Mouse (Mus musculus) limb, embryonic 14.5 days (tissue): Measurements from ENCODE around the gene Khdc3. TPM values are rescaled to one million over a fixed set of nuclear protein-coding genes. Genes with fewer than 3 reads are reported as not detected.
"Not testable (repeated sequence)": the region's sequence is repeated elsewhere in the genome, so short reads cannot be mapped to it uniquely, and the experiment has no call there.

ENCODE experiments used
- ATAC-seq: fragments of 200-750 bp; cut with Nextera tagmentation; 2 replicates; pipeline ENCODE4 v1.8.0; 2017; ENCODE audit warnings: low read depth, moderate number of reproducible peaks, moderate TSS enrichment; ENCODE audit not compliant: low FRiP score
- DNase-seq: peaks from one replicate; pipeline ENCODE4 v3.0.0-alpha.2; 2015; ENCODE audit warnings: low spot score
- H3K27ac ChIP-seq: fragments of 300-500 bp; sonication (generic); replicated peaks from 2 replicates; pipeline ENCODE4 v1.5.1; 2014; ENCODE audit warnings: low read depth, mild to moderate bottlenecking, low read length, moderate library complexity, mixed read lengths
- H3K27me3 ChIP-seq: fragments of 300-500 bp; sonication (generic); 2 replicates; pipeline ENCODE4 v1.6.1; 2014; ENCODE audit warnings: low read length, mixed read lengths; ENCODE audit not compliant: control insufficient read depth, insufficient read depth
- H3K36me3 ChIP-seq: fragments of 300-500 bp; sonication (generic); 2 replicates; pipeline ENCODE4 v1.6.1; 2014; ENCODE audit warnings: mild to moderate bottlenecking, low read length, moderate library complexity, mixed read lengths; ENCODE audit not compliant: control insufficient read depth, insufficient read depth
- H3K4me1 ChIP-seq: fragments of 300-500 bp; sonication (generic); 2 replicates; pipeline ENCODE4 v1.6.1; 2014; ENCODE audit warnings: antibody characterized with exemption, low read length, mixed read lengths; ENCODE audit not compliant: control insufficient read depth, insufficient read depth
- H3K4me2 ChIP-seq: fragments of 300-500 bp; sonication (generic); replicated peaks from 2 replicates; pipeline ENCODE4 v1.6.1; 2014; ENCODE audit warnings: low read depth, mild to moderate bottlenecking, low read length, moderate library complexity; ENCODE audit not compliant: severe bottlenecking
- H3K4me3 ChIP-seq: fragments of 300-500 bp; sonication (generic); replicated peaks from 2 replicates; pipeline ENCODE4 v1.5.1; 2014; ENCODE audit warnings: low read length
- H3K9ac ChIP-seq: fragments of 300-500 bp; sonication (generic); 2 replicates; pipeline ENCODE4 v1.6.1; 2014; ENCODE audit warnings: mild to moderate bottlenecking, low read depth, low read length, moderate library complexity; ENCODE audit not compliant: severe bottlenecking
- H3K9me3 ChIP-seq: fragments of 300-500 bp; sonication (generic); 2 replicates; pipeline ENCODE4 v1.6.1; 2016; ENCODE audit warnings: low read length; ENCODE audit not compliant: control insufficient read depth
- POLR2A ChIP-seq: fragments of 200-500 bp; IDR thresholded peaks from 2 replicates; pipeline ENCODE4 v1.8.0; 2012; ENCODE audit warnings: inconsistent platforms, mild to moderate bottlenecking, moderate library complexity, borderline replicate concordance; ENCODE audit not compliant: insufficient read depth, insufficient read length; ENCODE audit errors: extremely low read depth
- WGBS: fragments of 180-500 bp; shearing (Covaris S2); extraction: QIAGEN DNeasy Blood & Tissue Kit; methylation state at CpG from one replicate; pipeline ENCODE4 v1.1.7; 2014; 5-methylcytosine and 5-hydroxymethylcytosine counted together
- polyA plus RNA-seq, 2 experiments: library from polyadenylated mRNA; depleted of rRNA in 1 of 2; stranded (reverse) in 1 of 2; unstranded in 1 of 2; fragments of >200 nt; fragmentation: Nextera tagmentation in 1 of 2; extraction: Ambion mirVana in 1 of 2; gene quantifications; 2 replicates each; pipeline versions ENCODE4 v1.2.1 to v1.2.3; 2012 to 2014

Khdc3 gene
- polyA plus RNA-seq, 2 experiments = 0.06 to 0.15 TPM

- no peak overlapping the region for H3K4me2 ChIP-seq
- no peak for TF ChIP-seq POLR2A
- WGBS = 34% methylated on average over 6 of the region's 6 CpGs
- no peak overlapping the region for H3K9ac ChIP-seq
- H3K27ac ChIP-seq = 0 out of 2 replicates have a peak overlapping the region, but pooled peaks have one; percentile 26
- H3K36me3 ChIP-seq = no peaks in the 10 kb centered on the region
- H3K27me3 ChIP-seq = no peaks in the 10 kb centered on the region
- DNase-seq (peak; percentile 34), ATAC-seq (peak; percentile 41; the same call in 1 of the 2 replicates)
- no peaks in the 10 kb centered on the region for H3K9me3 ChIP-seq
- peaks cover 12% of the 10 kb centered on the region for H3K4me1 ChIP-seq
- H3K4me3 ChIP-seq = no peak overlapping the region
Observed at GRCm38 (mm10) chr9:73068230-73068679, 33.4 kb upstream of the Khdc3 start.

- Histone ChIP-seq H3K36me3 (no peaks in the 10 kb centered on the region), H3K27ac (0 out of 2 replicates have a peak overlapping the region, but pooled peaks have one; percentile 1), H3K9me3 (no peaks in the 10 kb centered on the region), H3K4me3 (no peak overlapping the region), H3K27me3 (no peaks in the 10 kb centered on the region), H3K4me1 (peaks cover 8% of the 10 kb centered on the region), H3K9ac (no peak overlapping the region), H3K4me2 (no peak overlapping the region)
- no peak for TF ChIP-seq POLR2A
- DNase-seq (no peak), ATAC-seq (no peak)
- WGBS = 86% methylated on average over 6 of the region's 6 CpGs
Observed at GRCm38 (mm10) chr9:73068688-73069087, 32.9 kb upstream of the Khdc3 start.

GRCm38 (mm10) chr9:73070971-73071659 is 30.5 kb upstream of the Khdc3 start:
- WGBS = 78% methylated on average over 10 of the region's 10 CpGs
- DNase-seq = no peak
- H3K9me3 ChIP-seq = no peaks in the 10 kb centered on the region
- H3K4me1 ChIP-seq = peaks cover 3% of the 10 kb centered on the region
- no peak overlapping the region for H3K27ac ChIP-seq
- no peak for TF ChIP-seq POLR2A
- ATAC-seq = no peak
- H3K4me2 ChIP-seq = no peak overlapping the region
- no peak overlapping the region for H3K9ac ChIP-seq
- no peak overlapping the region for H3K4me3 ChIP-seq
- H3K36me3 ChIP-seq = no peaks in the 10 kb centered on the region
- no peaks in the 10 kb centered on the region for H3K27me3 ChIP-seq

GRCm38 (mm10) chr9:73072426-73072825 is 29.2 kb upstream of the Khdc3 start:
- H3K9ac ChIP-seq = no peak overlapping the region
- no peaks in the 10 kb centered on the region for H3K36me3 ChIP-seq
- ATAC-seq (no peak), DNase-seq (no peak)
- H3K9me3 ChIP-seq = no peaks in the 10 kb centered on the region
- TF ChIP-seq POLR2A = no peak
- no peak overlapping the region for H3K4me3 ChIP-seq
- H3K4me1 ChIP-seq = peaks cover under 1% of the 10 kb centered on the region
- H3K27ac ChIP-seq = no peak overlapping the region
- H3K27me3 ChIP-seq = no peaks in the 10 kb centered on the region
- no peak overlapping the region for H3K4me2 ChIP-seq
- WGBS = 80% methylated on average over 8 of the region's 8 CpGs

DNA sequence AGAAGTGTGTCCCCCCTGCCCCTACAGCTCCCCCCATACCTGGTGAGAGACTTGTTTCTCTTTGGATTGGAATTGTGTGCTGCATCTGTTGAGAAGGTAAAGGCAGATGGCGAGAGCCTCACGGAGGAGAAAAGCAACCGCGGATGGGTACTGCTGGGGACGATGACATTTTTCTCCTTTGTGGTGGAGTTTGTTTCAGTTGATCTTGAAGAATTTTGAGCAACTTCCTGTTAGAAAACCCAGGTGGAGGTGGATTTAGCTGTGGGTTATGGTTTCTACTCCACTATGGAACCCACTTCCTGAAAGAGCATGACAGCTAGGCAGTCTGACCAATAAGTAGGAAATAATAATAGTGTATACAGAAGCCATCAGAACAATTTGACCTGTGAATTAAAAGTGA is 28.5 kb upstream of the Khdc3 start:
- 92% methylated on average over 5 of the region's 5 CpGs for WGBS

GRCm38 (mm10) chr9:73079349-73079748 is 22.3 kb upstream of the Khdc3 start:
- H3K27ac ChIP-seq, H3K4me2 ChIP-seq, ATAC-seq, H3K4me3 ChIP-seq, H3K9me3 ChIP-seq, DNase-seq, H3K9ac ChIP-seq, H3K4me1 ChIP-seq, H3K27me3 ChIP-seq, H3K36me3 ChIP-seq: not testable (repeated sequence)
- 89% methylated on average over 10 of the region's 12 CpGs for WGBS

More for the DNA sequence above, 28.5 kb upstream of the Khdc3 start:
- H3K4me3 ChIP-seq = no peak overlapping the region
- no peaks in the 10 kb centered on the region for H3K36me3 ChIP-seq
- no peak overlapping the region for H3K4me2 ChIP-seq
- no peak overlapping the region for H3K27ac ChIP-seq
- H3K27me3 ChIP-seq = no peaks in the 10 kb centered on the region
- no peaks in the 10 kb centered on the region for H3K9me3 ChIP-seq
- H3K9ac ChIP-seq = no peak overlapping the region
- no peak for DNase-seq
- H3K4me1 ChIP-seq = no peaks in the 10 kb centered on the region
- no peak for ATAC-seq
- no peak for TF ChIP-seq POLR2A
